Comparison of ENCODE assay signal across 10 mouse cellular contexts in the genomic region with DNA sequence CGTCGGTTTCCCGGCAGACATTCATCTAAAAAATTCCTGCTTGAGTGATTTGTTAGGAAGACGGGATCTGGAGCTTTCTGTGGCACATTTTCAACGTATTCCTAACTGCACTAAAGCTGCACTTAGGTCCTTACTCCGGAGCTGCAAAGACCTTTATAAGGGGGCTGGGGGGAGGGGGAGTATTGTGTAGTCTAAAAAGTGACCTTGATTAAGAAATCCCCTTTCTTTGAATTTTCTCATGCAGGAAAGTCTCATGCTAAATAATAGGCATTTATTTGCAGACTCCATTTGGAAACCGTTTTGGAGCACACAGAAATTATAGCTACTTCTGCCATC.
A peak's percentile ranks its signal among the peaks of the same experiment; 100 is the strongest.
DNase-seq lines count a peak whose midpoint lies in the region; TF ChIP-seq lines count a peak whose summit lies in the region.
"Had no signal": no experiment of that assay in that cellular context is flagged by ENCODE, and none has a peak within 500 bp of the region (broad histone marks: within the 10 kb centered on the region; RNA-seq: fewer than 3 reads in every experiment).

No protein-coding gene starts in this region.

- H3K27me3 ChIP-seq in heart, adult 2 months (ENCODE audit: control insufficient read depth, insufficient read depth, low read length) = no peaks in the 10 kb centered on the region
- H3K27me3 ChIP-seq in myocyte (ENCODE audit: control insufficient read depth, insufficient read depth, insufficient read length) = no peaks in the 10 kb centered on the region

- DNase-seq in heart, adult 2 months = no peak
- DNase-seq in heart, postnatal 36 days = no peak
- DNase-seq in layer of hippocampus, adult 2 months (ENCODE audit: low spot score in 2 of 2) = no peak
- DNase-seq in layer of hippocampus, adult 9-11 months = no peak
- no peak for DNase-seq in left cerebral cortex, adult 8-10 months (ENCODE audit: low spot score in 2 of 2)
- no peak for DNase-seq in gastrocnemius, postnatal 36 days
- DNase-seq: gastrocnemius, postnatal 25 days; layer of hippocampus, postnatal 36 days had no signal

- H3K4me3 ChIP-seq in heart, adult 2 months = peak overlapping the region; percentile 37
- peak overlapping the region; percentile 25; the same call in 1 of the 2 replicates for H3K4me3 ChIP-seq in layer of hippocampus, adult 2 months
- no peak overlapping the region for H3K4me3 ChIP-seq in embryonic fibroblast, embryonic 13.5 days (ENCODE audit: insufficient read depth, low read length)
- H3K4me3 ChIP-seq in myocyte = peak overlapping the region; percentile 4

- peaks cover 1% of the 10 kb centered on the region; the same call in 1 of the 2 replicates for H3K4me1 ChIP-seq in heart, adult 2 months (ENCODE audit: control insufficient read depth, insufficient read depth, low read length)
- H3K4me1 ChIP-seq in embryonic fibroblast, embryonic 13.5 days (ENCODE audit: control insufficient read depth, insufficient read depth, low read length) = peaks cover 14% of the 10 kb centered on the region

- no peak for TF ChIP-seq POLR2A in heart, adult 2 months (IDR thresholded peaks at IDR 0.05; ENCODE audit: insufficient read depth, low read depth, low read length)
- peak; percentile 3; the same call in 1 of the 2 replicates for TF ChIP-seq POLR2A in embryonic fibroblast, embryonic 13.5 days (IDR thresholded peaks at IDR 0.05; ENCODE audit: low read depth, low read length)
- TF ChIP-seq POLR2A in myocyte (IDR thresholded peaks at IDR 0.05; ENCODE audit: insufficient read length, low read depth) = no peak

- H3K79me2 ChIP-seq in heart, adult 2 months (replicated peaks; ENCODE audit: control insufficient read depth, insufficient read depth, low read length) = no peaks in the 10 kb centered on the region
- no peaks in the 10 kb centered on the region for H3K79me2 ChIP-seq in myocyte (ENCODE audit: control insufficient read depth, insufficient read depth)

- peak overlapping the region; percentile 76 for H3K27ac ChIP-seq in heart, adult 2 months
- peak overlapping the region; percentile 43; the same call in 1 of the 2 replicates for H3K27ac ChIP-seq in layer of hippocampus, adult 2 months
- peak overlapping the region; percentile 87 for H3K27ac ChIP-seq in embryonic fibroblast, embryonic 13.5 days (ENCODE audit: insufficient read depth, low read length)

- 30% methylated on average over 7 of the region's 7 CpGs for WGBS in heart, adult 2 months

- peak overlapping the region; percentile 82 for H3K4me2 ChIP-seq in myocyte (ENCODE audit: low read depth)

- intact Hi-C loops in heart, adult 2 months (cut with DNase I) = no loop called here
- intact Hi-C loops in heart, postnatal 36 days (cut with DNase I) = no loop called here
- intact Hi-C loops in gastrocnemius, postnatal 36 days (cut with DNase I) = no loop called here

- no peak overlapping the region for H3ac ChIP-seq in myocyte (ENCODE audit: control insufficient read depth, insufficient read length)

- no peak overlapping the region; the same call in 1 of the 2 replicates for H3K9ac ChIP-seq in heart, adult 2 months (ENCODE audit: low read depth, low read length)

- no peak for TF ChIP-seq CTCF in heart, adult 2 months (IDR thresholded peaks at IDR 0.05)
- no peak for TF ChIP-seq CTCF in layer of hippocampus, adult 2 months (conservative IDR thresholded peaks at IDR 0.05)
- TF ChIP-seq CTCF in embryonic fibroblast, embryonic 13.5 days (IDR thresholded peaks at IDR 0.05; ENCODE audit: borderline replicate concordance, insufficient read depth, low read length) = no peak

- no peaks in the 10 kb centered on the region for H3K36me3 ChIP-seq in heart, adult 2 months (ENCODE audit: control insufficient read depth, insufficient read depth, low read length)
- no peaks in the 10 kb centered on the region for H3K36me3 ChIP-seq in myocyte (ENCODE audit: control insufficient read depth, insufficient read depth)

- TF ChIP-seq EP300 in heart, adult 2 months (IDR thresholded peaks at IDR 0.05; ENCODE audit: insufficient read depth, low read depth, low read length) = no peak

TF ChIP-seq in myocyte, 11 proteins besides CTCF, POLR2A, EP300 and RAD21:
- no peak for TF ChIP-seq USF1 (IDR thresholded peaks at IDR 0.05; ENCODE audit: low read depth)
- no peak for TF ChIP-seq SRF (IDR thresholded peaks at IDR 0.05; ENCODE audit: control insufficient read depth, insufficient read length, low read depth)
- no peak for TF ChIP-seq REST (IDR thresholded peaks at IDR 0.05; ENCODE audit: insufficient read depth, insufficient read length)
- no peak for TF ChIP-seq CEBPB (IDR thresholded peaks at IDR 0.05; ENCODE audit: insufficient read depth, poor library complexity, severe bottlenecking)
- TF ChIP-seq E2F4 (IDR thresholded peaks at IDR 0.05; ENCODE audit: insufficient read depth) = no peak
- no peak for TF ChIP-seq MYOG (IDR thresholded peaks at IDR 0.05; ENCODE audit: control insufficient read depth in 1 of 3, insufficient read depth in 1 of 3, insufficient read length in 2 of 3, low read depth in 2 of 3)
- TF ChIP-seq TCF3 (IDR thresholded peaks at IDR 0.05; ENCODE audit: insufficient read length, low read depth) = no peak
- no peak for TF ChIP-seq POLR2AphosphoS2 (IDR thresholded peaks at IDR 0.05; ENCODE audit: insufficient read length, low read depth)
- no peak for TF ChIP-seq MAX (IDR thresholded peaks at IDR 0.05; ENCODE audit: low read depth)
- no peak for TF ChIP-seq TCF12 (IDR thresholded peaks at IDR 0.05; ENCODE audit: insufficient read depth, poor library complexity, severe bottlenecking)
- TF ChIP-seq MYOD1 (IDR thresholded peaks at IDR 0.05; ENCODE audit: control insufficient read depth in 1 of 3, insufficient read length in 2 of 3, low read depth in 2 of 3) = no peak
